Mouse (Mus musculus) cerebellum, adult 9-10 months (tissue): ENCODE measurements around the gene Pcyt1a.
A peak's percentile ranks its signal among the peaks of the same experiment; 100 is the strongest.
"Not testable (repeated sequence)": the region's sequence is repeated elsewhere in the genome, so short reads cannot be mapped to it uniquely, and the experiment has no call there.

Experiments
- DNase-seq: peaks from one replicate; pipeline ENCODE4 v3.0.0; 2022

Pcyt1a gene

GRCm38 (mm10) chr16:32477315-32477714 lies 46.6 kb downstream of the Pcyt1a start:
- no peak for DNase-seq

GRCm38 (mm10) chr16:32479415-32479814 lies 48.7 kb downstream of the Pcyt1a start:
- no peak for DNase-seq

GRCm38 (mm10) chr16:32484431-32484871 lies 53.7 kb downstream of the Pcyt1a start:
- DNase-seq = no peak

GRCm38 (mm10) chr16:32485209-32485608 lies 54.5 kb downstream of the Pcyt1a start:
- no peak for DNase-seq

- no peak for DNase-seq
Observed at GRCm38 (mm10) chr16:32486046-32486445, 55.3 kb downstream of the Pcyt1a start.

GRCm38 (mm10) chr16:32487234-32488111 lies 56.8 kb downstream of the Pcyt1a start, which contains the start of gene Slc51a:
Gene Slc51a, minus strand, starts transcription at chr16:32487879.
- DNase-seq = no peak

- no peak for DNase-seq
Observed at GRCm38 (mm10) chr16:32488939-32489338, 58.2 kb downstream of the Pcyt1a start.

- DNase-seq = not testable (repeated sequence)
Observed at GRCm38 (mm10) chr16:32494371-32494770, 63.6 kb downstream of the Pcyt1a start.

- no peak for DNase-seq
Observed at GRCm38 (mm10) chr16:32495965-32496364, 65.2 kb downstream of the Pcyt1a start, which contains the start of gene Zdhhc19. Gene Zdhhc19, plus strand, starts transcription at chr16:32496265.

GRCm38 (mm10) chr16:32498996-32499395 lies 68.3 kb downstream of the Pcyt1a start:
- no peak for DNase-seq

GRCm38 (mm10) chr16:32499430-32500037 lies 68.8 kb downstream of the Pcyt1a start:
- DNase-seq = peak; percentile 91

- DNase-seq = no peak
Observed at GRCm38 (mm10) chr16:32501459-32501858, 70.7 kb downstream of the Pcyt1a start.

GRCm38 (mm10) chr16:32502621-32503335 lies 72.1 kb downstream of the Pcyt1a start:
- no peak for DNase-seq

- no peak for DNase-seq
Observed at GRCm38 (mm10) chr16:32503633-32504032, 72.9 kb downstream of the Pcyt1a start.

GRCm38 (mm10) chr16:32506298-32506697 lies 75.6 kb downstream of the Pcyt1a start:
- DNase-seq = no peak

- DNase-seq = no peak
Observed at GRCm38 (mm10) chr16:32506868-32507267, 76.1 kb downstream of the Pcyt1a start.

- peak; percentile 46 for DNase-seq
Observed at GRCm38 (mm10) chr16:32507407-32507806, 76.7 kb downstream of the Pcyt1a start.

- no peak for DNase-seq
Observed at GRCm38 (mm10) chr16:32508035-32508434, 77.3 kb downstream of the Pcyt1a start.

- no peak for DNase-seq
Observed at GRCm38 (mm10) chr16:32508506-32509065, 77.9 kb downstream of the Pcyt1a start.

- DNase-seq = no peak
Observed at GRCm38 (mm10) chr16:32509066-32509942, 78.6 kb downstream of the Pcyt1a start.

GRCm38 (mm10) chr16:32510399-32511337 lies 79.9 kb downstream of the Pcyt1a start:
- no peak for DNase-seq
